Mouse (Mus musculus): ENCODE measurements around the gene Vldlr. TPM values are rescaled to one million over a fixed set of nuclear protein-coding genes. Genes with fewer than 3 reads are reported as not detected.

Vldlr gene
- polyA plus RNA-seq (2012; rRNA removed): 0.28 and 0.53 TPM in 2 replicates

GRCm38 (mm10) chr19:27216318-27216717 is at the start of gene Vldlr:
TSS of gene Vldlr (plus strand) at chr19:27216484.
- no peaks in the 10 kb centered on the region for H3K27me3 ChIP-seq (ENCODE audit: control insufficient read depth, insufficient read depth, low read length)
- peaks cover 14% of the 10 kb centered on the region for H3K4me1 ChIP-seq (ENCODE audit: control insufficient read depth, insufficient read depth, low read length)
- peak within 1 kb of the TSS; percentile 25 for H3K4me3 ChIP-seq (ENCODE audit: control insufficient read depth, low read depth, low read length)
- H3K36me3 ChIP-seq (ENCODE audit: control insufficient read depth, insufficient read depth, low read length): no peaks in the 10 kb centered on the region
- TF ChIP-seq POLR2A (IDR thresholded peaks at IDR 0.05; ENCODE audit: control insufficient read depth, low read depth, low read length): no peak
- no peak for TF ChIP-seq CTCF (IDR thresholded peaks at IDR 0.05; ENCODE audit: control insufficient read depth, insufficient read depth, insufficient replicate concordance, low read depth, low read length)
- no peak within 1 kb of the TSS for H3K27ac ChIP-seq (ENCODE audit: control insufficient read depth, insufficient read depth, low read depth, low read length)

DNA sequence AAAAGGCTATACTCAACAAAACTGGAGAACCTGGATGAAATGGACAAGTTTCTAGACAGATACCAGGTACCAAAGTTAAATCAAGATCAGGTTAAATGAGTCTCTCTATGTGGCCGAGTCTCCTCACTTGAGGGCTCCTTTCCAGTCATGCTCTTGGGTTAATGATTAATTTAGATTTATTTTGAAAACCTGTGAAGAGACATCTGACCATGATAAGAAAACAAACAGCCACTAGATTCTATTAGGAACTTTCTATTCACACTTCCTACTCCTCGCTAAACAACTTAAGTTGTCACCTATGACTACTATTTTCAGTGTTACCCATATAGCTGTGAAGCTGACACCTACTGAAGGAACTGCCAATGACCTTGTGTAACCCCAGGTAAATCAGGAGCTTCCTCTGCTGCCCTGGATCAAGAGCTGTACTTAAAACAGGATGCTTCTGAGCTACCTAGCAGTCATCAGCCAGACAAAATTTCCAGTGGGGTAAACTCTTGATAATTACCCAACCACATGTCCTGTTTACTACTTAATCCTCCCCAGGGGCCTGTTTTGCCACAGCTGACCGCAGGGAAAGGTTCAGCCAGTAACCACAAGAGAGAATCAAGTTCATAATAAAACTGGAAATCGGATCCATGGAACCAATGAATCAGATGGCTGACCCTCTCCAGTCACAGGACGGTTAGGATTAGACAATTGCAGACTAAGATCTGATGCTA is 48.5 kb upstream of the Vldlr start:
- no peak for TF ChIP-seq POLR2A (IDR thresholded peaks at IDR 0.05; ENCODE audit: control insufficient read depth, low read depth, low read length)
- TF ChIP-seq CTCF (IDR thresholded peaks at IDR 0.05; ENCODE audit: control insufficient read depth, insufficient read depth, insufficient replicate concordance, low read depth, low read length): no peak
- Histone ChIP-seq H3K27me3 (ENCODE audit: control insufficient read depth, insufficient read depth, low read length) (no peaks in the 10 kb centered on the region), H3K36me3 (ENCODE audit: control insufficient read depth, insufficient read depth, low read length) (no peaks in the 10 kb centered on the region), H3K27ac (ENCODE audit: control insufficient read depth, insufficient read depth, low read depth, low read length) (no peak overlapping the region), H3K4me3 (ENCODE audit: control insufficient read depth, low read depth, low read length) (no peak overlapping the region), H3K4me1 (ENCODE audit: control insufficient read depth, insufficient read depth, low read length) (no peaks in the 10 kb centered on the region)

DNA sequence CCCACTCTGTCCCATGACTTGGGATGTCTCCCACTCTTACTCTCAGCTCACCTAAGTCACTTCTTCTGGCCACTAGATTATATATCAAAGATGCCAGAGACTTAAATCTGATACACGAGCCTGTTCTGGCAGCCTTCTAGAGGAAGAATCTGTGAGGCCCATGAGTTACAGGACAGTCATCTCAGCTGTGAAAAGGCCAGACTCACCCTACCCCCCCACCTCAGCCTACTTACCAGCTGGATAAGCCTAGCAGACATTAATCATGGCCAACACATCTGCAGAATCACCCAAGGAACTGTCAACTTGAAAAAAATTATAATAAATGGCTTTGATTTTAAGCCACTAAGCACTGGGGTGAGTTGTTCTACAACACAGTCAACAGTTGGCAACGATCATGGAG is 42.4 kb upstream of the Vldlr start:
- no peak overlapping the region for H3K27ac ChIP-seq (ENCODE audit: control insufficient read depth, insufficient read depth, low read depth, low read length)
- TF ChIP-seq POLR2A (IDR thresholded peaks at IDR 0.05; ENCODE audit: control insufficient read depth, low read depth, low read length) (no peak), CTCF (IDR thresholded peaks at IDR 0.05; ENCODE audit: control insufficient read depth, insufficient read depth, insufficient replicate concordance, low read depth, low read length) (no peak)
- H3K4me3 ChIP-seq (ENCODE audit: control insufficient read depth, low read depth, low read length): no peak overlapping the region
- no peaks in the 10 kb centered on the region for H3K27me3 ChIP-seq (ENCODE audit: control insufficient read depth, insufficient read depth, low read length)
- no peaks in the 10 kb centered on the region for H3K36me3 ChIP-seq (ENCODE audit: control insufficient read depth, insufficient read depth, low read length)
- H3K4me1 ChIP-seq (ENCODE audit: control insufficient read depth, insufficient read depth, low read length): no peaks in the 10 kb centered on the region

DNA sequence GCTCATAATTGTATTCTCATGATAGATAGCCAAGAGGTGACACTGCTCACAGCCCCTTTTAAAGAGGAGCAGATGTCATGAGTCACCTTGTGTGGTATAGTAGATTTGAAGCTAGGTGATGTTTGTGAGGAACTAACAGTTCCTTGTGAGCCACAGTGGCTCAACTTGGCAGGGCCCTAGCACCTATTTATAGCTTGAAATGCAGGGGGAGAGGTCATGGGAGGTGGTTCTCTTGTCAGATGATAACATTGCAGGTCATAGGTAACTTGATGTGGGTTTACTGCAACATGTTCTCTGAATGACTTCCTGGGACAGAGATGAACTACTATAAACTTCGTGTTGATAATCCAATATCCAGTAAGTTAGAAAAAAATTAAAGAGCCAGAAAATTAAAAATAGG is 40.7 kb upstream of the Vldlr start:
- TF ChIP-seq CTCF (IDR thresholded peaks at IDR 0.05; ENCODE audit: control insufficient read depth, insufficient read depth, insufficient replicate concordance, low read depth, low read length): no peak
- TF ChIP-seq POLR2A (IDR thresholded peaks at IDR 0.05; ENCODE audit: control insufficient read depth, low read depth, low read length): no peak
- no peak overlapping the region for H3K4me3 ChIP-seq (ENCODE audit: control insufficient read depth, low read depth, low read length)
- no peaks in the 10 kb centered on the region for H3K36me3 ChIP-seq (ENCODE audit: control insufficient read depth, insufficient read depth, low read length)
- no peaks in the 10 kb centered on the region for H3K4me1 ChIP-seq (ENCODE audit: control insufficient read depth, insufficient read depth, low read length)
- no peak overlapping the region for H3K27ac ChIP-seq (ENCODE audit: control insufficient read depth, insufficient read depth, low read depth, low read length)
- H3K27me3 ChIP-seq (ENCODE audit: control insufficient read depth, insufficient read depth, low read length): no peaks in the 10 kb centered on the region

GRCm38 (mm10) chr19:27176558-27176957 is 39.7 kb upstream of the Vldlr start:
- TF ChIP-seq POLR2A (IDR thresholded peaks at IDR 0.05; ENCODE audit: control insufficient read depth, low read depth, low read length) (no peak), CTCF (IDR thresholded peaks at IDR 0.05; ENCODE audit: control insufficient read depth, insufficient read depth, insufficient replicate concordance, low read depth, low read length) (no peak)
- Histone ChIP-seq H3K4me3 (ENCODE audit: control insufficient read depth, low read depth, low read length) (no peak overlapping the region), H3K27me3 (ENCODE audit: control insufficient read depth, insufficient read depth, low read length) (no peaks in the 10 kb centered on the region), H3K36me3 (ENCODE audit: control insufficient read depth, insufficient read depth, low read length) (no peaks in the 10 kb centered on the region), H3K4me1 (ENCODE audit: control insufficient read depth, insufficient read depth, low read length) (no peaks in the 10 kb centered on the region), H3K27ac (ENCODE audit: control insufficient read depth, insufficient read depth, low read depth, low read length) (no peak overlapping the region)

GRCm38 (mm10) chr19:27178195-27178807 is 38.0 kb upstream of the Vldlr start:
- Histone ChIP-seq H3K4me3 (ENCODE audit: control insufficient read depth, low read depth, low read length) (no peak overlapping the region), H3K4me1 (ENCODE audit: control insufficient read depth, insufficient read depth, low read length) (no peaks in the 10 kb centered on the region), H3K27me3 (ENCODE audit: control insufficient read depth, insufficient read depth, low read length) (no peaks in the 10 kb centered on the region), H3K36me3 (ENCODE audit: control insufficient read depth, insufficient read depth, low read length) (no peaks in the 10 kb centered on the region), H3K27ac (ENCODE audit: control insufficient read depth, insufficient read depth, low read depth, low read length) (no peak overlapping the region)
- TF ChIP-seq POLR2A (IDR thresholded peaks at IDR 0.05; ENCODE audit: control insufficient read depth, low read depth, low read length) (no peak), CTCF (IDR thresholded peaks at IDR 0.05; ENCODE audit: control insufficient read depth, insufficient read depth, insufficient replicate concordance, low read depth, low read length) (no peak)

DNA sequence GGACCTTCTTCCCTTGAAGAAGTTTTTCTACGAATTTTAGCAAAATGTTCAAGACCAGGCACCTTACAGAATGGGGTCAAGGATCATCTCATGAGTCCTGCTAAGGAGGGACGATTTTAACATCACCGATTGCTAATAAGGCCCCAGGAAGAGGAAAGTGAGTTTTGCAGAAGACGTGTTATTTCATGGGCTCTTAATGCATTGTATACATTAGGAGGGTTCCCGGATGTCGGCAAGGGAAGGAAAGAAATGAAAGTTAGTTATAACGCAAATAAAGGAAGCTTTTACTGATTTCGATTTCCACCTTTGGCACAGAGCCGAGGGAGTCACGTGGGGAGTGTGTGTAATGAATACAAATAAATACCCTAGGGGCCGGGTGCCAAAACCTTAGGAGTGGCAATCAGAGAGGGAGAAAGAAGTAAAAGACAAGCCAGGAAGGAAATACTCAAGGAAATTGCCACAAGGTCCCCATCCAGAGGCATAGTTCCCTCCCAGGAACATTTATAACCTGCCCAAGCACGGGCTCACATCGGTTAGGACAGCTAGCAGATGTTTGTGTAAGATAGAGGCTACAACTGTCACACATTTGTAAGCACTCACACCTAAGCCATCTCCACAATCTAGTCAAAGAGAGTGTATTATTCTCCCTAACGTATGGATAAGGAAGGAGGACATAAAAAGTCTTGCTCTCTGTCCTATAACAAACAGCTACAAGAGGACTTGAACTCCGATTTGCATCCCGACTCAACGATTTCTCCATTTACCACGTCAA is 35.7 kb upstream of the Vldlr start:
- H3K27ac ChIP-seq (ENCODE audit: control insufficient read depth, insufficient read depth, low read depth, low read length): no peak overlapping the region
- TF ChIP-seq CTCF (IDR thresholded peaks at IDR 0.05; ENCODE audit: control insufficient read depth, insufficient read depth, insufficient replicate concordance, low read depth, low read length) (no peak), POLR2A (IDR thresholded peaks at IDR 0.05; ENCODE audit: control insufficient read depth, low read depth, low read length) (no peak)
- no peaks in the 10 kb centered on the region for H3K36me3 ChIP-seq (ENCODE audit: control insufficient read depth, insufficient read depth, low read length)
- no peak overlapping the region for H3K4me3 ChIP-seq (ENCODE audit: control insufficient read depth, low read depth, low read length)
- no peaks in the 10 kb centered on the region for H3K27me3 ChIP-seq (ENCODE audit: control insufficient read depth, insufficient read depth, low read length)
- H3K4me1 ChIP-seq (ENCODE audit: control insufficient read depth, insufficient read depth, low read length): no peaks in the 10 kb centered on the region
